Mouse (Mus musculus) right cerebral cortex, adult 18-20 months (tissue): ENCODE results near the gene Gm38100.

Experiments
- DNase-seq: peaks from one replicate; pipeline ENCODE4 v3.0.0; 2022; ENCODE audit warnings: mixed read lengths

Gm38100 gene

DNA sequence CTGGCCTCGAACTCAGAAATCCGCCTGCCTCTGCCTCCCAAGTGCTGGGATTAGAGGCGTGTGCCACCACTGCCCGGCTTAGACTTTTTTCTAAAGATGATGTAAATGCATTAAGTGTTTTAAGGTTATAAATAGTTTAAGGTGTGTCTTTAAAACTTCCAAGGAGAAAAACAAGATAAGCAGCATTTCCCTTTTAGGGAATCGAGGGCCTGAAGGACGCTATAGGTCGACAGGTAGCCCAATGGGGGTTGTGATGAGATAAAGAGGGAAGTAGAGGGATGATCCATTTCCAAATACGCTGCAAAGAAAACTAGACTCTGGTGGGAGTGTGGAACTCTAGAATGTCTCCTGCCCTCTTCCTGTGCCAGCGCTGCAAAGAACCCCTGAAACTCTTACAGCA is at the start of gene Gm38100:
Gene Gm38100, plus strand, starts transcription at position 301 of the 400 bp plus-strand sequence.
- DNase-seq: no peak

DNA sequence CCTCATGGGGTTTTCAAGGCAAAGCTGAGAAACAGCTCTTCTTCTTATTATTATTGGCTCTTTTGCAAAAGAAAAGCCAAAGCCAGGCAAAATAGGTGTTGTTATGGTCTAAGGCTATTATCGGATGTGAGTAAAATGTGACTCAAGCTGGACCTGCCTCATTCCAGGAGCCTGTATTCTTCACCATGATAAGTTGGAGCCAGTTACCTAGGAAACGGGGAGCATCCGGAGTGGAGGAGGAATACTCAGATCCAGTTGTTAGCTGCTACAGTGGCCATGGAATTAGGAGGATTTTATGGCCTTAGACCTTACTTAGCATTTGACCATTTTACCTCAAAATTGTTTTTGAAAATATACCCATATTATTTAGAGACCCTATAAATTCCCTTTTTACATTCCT is 49.4 kb upstream of the Gm38100 start:
- no peak for DNase-seq

DNA sequence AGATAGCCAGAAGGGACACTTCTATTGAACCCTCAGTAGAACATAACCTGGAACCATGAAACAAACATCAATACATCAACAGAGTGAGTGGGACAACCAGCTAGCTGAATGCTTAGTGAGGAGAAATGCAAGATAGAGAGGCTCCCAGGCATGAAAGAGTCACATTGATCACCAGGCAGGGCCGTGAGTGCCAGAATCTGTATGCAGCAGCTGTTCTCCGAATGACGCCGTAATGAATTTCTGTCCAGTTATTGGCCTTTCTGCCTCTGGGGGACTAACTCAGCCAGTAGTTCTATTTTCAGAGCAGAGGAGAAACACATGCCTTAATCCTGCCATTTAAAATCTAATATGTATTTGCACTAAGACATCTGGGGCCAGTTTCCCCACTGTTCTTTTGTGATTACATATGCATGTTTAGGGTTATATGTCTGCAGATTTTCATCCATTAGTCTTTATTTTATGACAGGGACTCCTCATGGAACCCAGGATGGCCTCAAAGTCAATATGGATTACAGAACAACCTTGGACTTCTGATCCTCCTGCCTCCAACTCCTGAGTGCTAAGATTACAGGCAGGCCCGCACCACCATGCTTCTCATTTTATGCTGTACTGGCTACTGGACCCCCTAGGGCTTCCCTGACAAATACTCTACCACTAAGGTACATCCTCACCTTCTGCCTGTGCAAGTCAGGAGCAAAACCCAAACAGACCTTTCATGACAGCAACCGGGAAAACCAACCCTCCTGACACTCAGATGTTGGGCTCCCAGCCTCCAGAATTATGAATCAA is 47.9 kb upstream of the Gm38100 start:
- DNase-seq: no peak

DNA sequence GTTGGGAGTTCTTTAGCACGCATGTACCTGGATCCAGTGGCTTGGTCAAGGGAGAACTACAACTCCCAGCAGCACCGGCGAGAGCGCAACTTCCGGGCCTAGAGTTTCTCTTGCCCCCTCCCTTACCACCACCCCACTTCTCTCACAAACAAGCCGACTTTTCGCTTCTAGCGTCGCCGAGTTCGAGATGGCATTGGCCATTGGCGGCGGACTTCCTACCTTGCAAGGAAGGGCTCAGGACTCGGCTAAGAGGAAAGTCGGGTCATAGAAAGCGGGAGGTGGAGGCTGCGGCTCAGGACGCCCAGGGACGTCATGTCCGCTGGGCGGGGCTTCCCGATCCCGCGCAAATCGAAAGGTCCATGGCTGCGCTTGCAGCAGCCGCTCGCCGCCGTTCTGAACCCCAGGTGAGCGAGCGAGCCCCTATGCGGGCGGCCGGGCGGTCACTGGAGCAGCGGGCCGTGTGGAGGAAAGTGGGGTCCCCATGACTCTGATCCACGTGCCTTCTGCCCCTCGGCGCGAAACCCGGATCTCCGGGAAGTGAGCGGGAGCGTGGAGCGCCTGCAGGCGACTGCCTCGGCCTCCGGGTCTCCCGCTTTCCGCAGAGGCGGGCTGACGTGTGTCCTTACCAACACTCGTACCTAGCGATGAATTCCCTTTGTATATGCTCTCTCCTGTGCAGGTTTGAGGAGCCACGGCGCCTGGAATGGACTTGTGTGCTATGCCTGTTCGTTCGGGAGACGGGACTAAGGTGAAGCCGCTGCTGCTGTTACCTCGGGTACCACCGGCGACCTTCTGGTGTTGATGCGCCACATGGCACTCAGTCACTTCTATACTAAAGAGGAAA is 39.5 kb upstream of the Gm38100 start, which contains the start of gene Exo1:
Gene Exo1, plus strand, starts transcription at position 129 of the 844 bp plus-strand sequence.
- DNase-seq: peak; percentile 88

DNA sequence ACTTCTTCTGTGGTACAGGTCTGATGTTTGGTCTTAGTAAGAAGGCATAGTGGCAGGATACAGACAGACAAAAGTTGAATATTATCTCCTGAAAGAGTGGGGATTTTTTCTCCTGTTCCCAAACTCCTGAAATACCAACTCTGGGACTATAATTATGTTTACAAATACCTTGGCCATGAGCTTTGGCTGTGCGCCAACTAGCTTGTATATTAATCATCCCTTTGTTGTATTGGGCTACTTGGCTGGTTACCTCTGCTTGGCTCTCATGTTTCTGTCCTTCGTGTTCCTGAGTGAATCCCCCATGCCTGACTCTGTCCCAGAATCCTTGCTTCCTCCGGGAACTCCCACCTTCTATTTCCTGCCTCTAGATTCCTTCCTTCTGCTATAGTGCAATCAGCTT is 36.7 kb upstream of the Gm38100 start:
- DNase-seq: no peak

GRCm38 (mm10) chr1:175893263-175893662 is 26.9 kb upstream of the Gm38100 start:
- no peak for DNase-seq

GRCm38 (mm10) chr1:175893726-175894125 is 26.4 kb upstream of the Gm38100 start:
- DNase-seq: no peak

GRCm38 (mm10) chr1:175911207-175911606 is 8.9 kb upstream of the Gm38100 start:
- DNase-seq: no peak

- no peak for DNase-seq
Measured at GRCm38 (mm10) chr1:175912038-175912437, 8.1 kb upstream of the Gm38100 start.

DNA sequence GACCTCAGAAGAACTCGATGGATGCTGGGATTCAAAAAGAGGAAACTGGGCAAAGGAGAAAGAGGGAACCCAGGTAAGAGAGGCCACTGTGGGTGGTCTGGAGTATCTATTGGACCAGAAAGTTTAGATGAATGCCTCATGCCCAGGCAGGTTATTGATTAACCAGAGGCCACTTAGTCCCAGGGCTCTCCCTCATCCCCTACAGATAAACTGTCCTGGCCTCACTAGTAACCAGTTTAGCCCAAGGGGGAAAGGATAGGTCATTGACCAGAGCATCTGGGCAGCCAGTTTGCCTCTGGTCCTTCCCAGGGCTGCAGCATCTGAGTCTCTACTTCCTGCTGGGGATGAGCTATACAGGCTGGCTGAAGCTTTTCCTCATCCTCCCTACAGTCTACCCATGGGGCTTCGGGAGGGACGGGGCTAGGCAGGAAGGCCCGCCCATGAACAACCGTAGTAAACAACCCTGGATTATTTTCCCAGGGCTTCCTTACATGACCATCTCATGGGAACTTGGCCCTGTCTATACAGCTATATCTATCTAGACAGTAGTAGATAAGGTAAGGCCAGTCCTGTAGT is 6.3 kb upstream of the Gm38100 start:
- no peak for DNase-seq

DNA sequence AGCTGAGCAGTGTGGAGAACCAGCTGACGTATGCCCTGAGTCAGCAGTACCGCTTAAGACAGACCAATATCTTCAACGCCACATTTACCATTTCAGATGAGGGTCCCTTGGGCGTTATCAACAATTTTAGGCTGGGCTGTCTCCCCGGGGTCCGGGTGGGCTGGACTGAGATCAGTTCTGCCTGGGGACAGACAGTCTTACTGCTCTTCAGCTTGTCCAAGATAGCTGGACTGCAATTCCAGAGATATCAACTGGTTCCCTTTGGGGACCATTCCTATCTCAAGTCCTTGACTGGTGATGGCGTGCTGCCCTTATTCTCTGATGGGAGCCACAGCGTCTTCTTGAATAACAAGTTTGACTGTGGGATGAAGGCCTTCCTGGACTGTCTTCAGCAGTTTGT is 962 bp downstream of the Gm38100 start:
- no peak for DNase-seq

DNA sequence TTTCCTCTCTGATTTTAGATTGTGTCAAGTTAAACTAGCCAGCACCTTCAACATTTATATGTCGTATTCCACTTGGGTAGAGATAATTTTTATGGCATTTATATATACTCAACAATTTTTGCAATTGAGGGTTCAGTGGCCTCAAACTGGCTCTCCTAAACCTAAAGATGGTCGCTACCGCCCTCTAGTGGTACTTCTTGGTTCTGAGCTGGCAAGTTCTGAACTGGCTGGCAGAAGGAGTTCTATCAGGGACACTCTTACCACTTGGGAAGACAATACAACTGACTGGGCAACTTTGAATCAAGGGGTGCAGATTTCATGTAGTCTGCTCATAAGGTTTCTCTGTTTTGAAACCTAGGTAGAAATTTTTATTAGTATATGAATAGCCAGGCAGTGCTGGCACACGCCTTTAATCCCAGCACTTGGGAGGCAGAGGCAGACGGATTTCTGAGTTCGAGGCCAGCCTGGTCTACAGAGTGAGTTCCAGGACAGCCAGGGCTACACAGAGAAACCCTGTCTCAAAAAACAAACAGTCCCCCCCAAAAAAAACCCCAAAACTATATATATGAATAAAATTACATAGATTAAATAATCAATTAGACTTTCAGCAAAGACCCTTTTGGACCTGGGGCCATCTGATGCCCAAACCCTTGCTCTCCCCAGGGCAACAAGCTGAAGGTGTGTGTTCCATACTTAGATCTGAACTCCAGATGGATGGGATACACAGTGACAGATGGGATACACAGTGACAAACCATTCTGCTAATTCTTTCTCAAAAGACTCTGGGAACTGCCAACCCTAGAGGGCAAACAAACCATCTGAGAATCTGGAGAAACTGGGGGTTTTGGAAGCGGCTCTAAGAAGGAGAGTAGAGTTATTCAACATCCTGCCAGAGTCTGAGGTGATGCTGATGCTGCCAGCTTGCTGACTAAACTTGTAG is 4.0 kb downstream of the Gm38100 start:
- DNase-seq: peak; percentile 76

DNA sequence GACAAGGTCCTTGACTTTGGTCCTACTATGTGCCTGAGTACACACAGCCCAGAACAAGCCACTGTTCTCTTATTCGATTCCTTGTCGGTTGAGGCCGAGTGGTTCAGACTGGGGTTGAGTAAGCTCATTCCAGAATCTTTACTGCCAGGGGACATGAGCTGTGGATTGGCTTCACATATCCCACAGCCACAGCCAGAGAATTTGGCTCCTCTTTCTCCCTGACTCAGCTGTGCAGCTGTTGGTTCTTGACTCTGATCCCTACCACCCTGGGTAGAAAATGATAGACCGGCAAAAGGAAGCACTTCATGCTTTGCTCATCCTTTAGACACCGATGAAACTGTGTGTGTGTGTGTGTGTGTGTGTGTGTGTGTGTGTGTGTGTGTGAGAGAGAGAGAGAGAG is 11.3 kb downstream of the Gm38100 start:
- no peak for DNase-seq

GRCm38 (mm10) chr1:175936282-175936737 is 16.2 kb downstream of the Gm38100 start:
- peak; percentile 81 for DNase-seq

GRCm38 (mm10) chr1:175938731-175939130 is 18.6 kb downstream of the Gm38100 start:
- no peak for DNase-seq

GRCm38 (mm10) chr1:175943168-175943567 is 23.0 kb downstream of the Gm38100 start:
- no peak for DNase-seq

GRCm38 (mm10) chr1:175946718-175947315 is 26.7 kb downstream of the Gm38100 start:
- no peak for DNase-seq

DNA sequence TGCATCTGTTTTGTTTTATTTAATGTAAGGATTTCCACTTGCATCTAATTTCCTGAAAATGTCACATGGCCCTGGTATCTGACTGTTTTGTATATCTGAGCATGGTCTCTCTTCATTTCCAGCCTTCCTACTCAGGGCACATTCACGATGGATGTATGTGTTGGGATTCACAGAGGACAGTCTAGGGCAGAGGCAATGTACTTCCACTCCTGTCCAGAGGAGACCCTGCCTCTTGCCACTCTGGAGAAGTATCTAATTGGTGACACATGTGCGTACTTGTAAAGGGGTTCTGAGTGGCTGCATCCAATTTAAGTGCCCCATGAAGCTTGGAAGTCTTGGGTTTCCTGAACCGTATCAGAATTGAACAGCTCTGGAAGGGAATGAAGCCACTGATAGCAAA is 30.3 kb downstream of the Gm38100 start:
- no peak for DNase-seq

- DNase-seq: no peak
Measured at GRCm38 (mm10) chr1:175950851-175951250, 30.7 kb downstream of the Gm38100 start.

DNA sequence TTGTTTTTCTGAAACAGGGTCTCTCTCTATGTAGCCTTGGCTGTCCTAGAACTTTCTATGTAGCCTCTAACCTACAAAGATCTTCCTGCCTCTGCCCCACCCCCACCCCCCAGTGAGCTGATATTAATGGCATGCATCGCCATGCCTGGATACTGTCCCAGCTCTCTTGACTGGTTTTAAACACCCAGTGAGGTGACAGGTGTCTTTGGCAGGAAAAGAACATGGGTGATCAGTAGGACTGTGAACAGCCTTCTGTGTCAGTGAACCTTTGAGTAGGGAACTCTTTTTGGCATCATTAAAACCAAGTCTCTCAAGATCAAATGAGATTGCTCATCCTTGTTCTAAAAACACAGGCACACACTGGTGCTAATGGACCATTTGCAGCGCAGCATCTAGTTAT is 41.7 kb downstream of the Gm38100 start:
- DNase-seq: no peak

GRCm38 (mm10) chr1:175967004-175967745 is 47.0 kb downstream of the Gm38100 start:
- no peak for DNase-seq
